Mouse (Mus musculus): ENCODE measurements at regions not wholly inside any gene's neighbourhood (a gene's known extent, or its start where the extent isn't known, plus 50 kb on each side); places are given as distances from the start of the nearest gene placed in this dataset.

- TF ChIP-seq POLR2A (IDR thresholded peaks at IDR 0.05; ENCODE audit: borderline replicate concordance, insufficient read depth, low read length) (no peak), CTCF (IDR thresholded peaks at IDR 0.05; ENCODE audit: borderline replicate concordance, insufficient read depth, low read depth, low read length) (no peak)
These were observed 456.4 kb upstream of the Gje1 start for GRCm38 (mm10) chr10:15174421-15174820.

All from cerebellum, adult 2 months (tissue).